Mouse (Mus musculus) MEL (cell line): ENCODE measurements around the gene Eef1akmt2.

Source experiments
- BHLHE40 ChIP-seq: IDR thresholded peaks from 2 replicates; pipeline ENCODE4 v1.6.1; 2012; ENCODE audit warnings: low read depth, mild to moderate bottlenecking, inconsistent platforms, low read length, improper control_type of control experiment, borderline replicate concordance
- CTCF ChIP-seq, 3 experiments: IDR thresholded peaks in 2 of 3; conservative IDR thresholded peaks in 1 of 3; 2 replicates each; pipeline ENCODE4 v1.5.1; 2011 to 2012; ENCODE audit warnings: low read length in 3 of 3, low read depth in 2 of 3, mild to moderate bottlenecking in 2 of 3, improper control_type of control experiment in 1 of 3, inconsistent platforms in 1 of 3, mixed read lengths in 1 of 3, moderate library complexity in 1 of 3; ENCODE audit not compliant: control insufficient read depth in 1 of 3, insufficient read depth in 1 of 3, poor library complexity in 1 of 3, severe bottlenecking in 1 of 3
- EP300 ChIP-seq, 2 experiments: IDR thresholded peaks; 2 replicates each; pipeline ENCODE4 v1.6.1; 2011; ENCODE audit warnings: improper control_type of control experiment in 2 of 2, low read length in 2 of 2, low read depth in 1 of 2, mild to moderate bottlenecking in 1 of 2
- MAFK ChIP-seq: IDR thresholded peaks from 2 replicates; pipeline ENCODE4 v1.6.1; 2011; ENCODE audit warnings: low read depth, mild to moderate bottlenecking, low read length, improper control_type of control experiment, borderline replicate concordance
- MEF2A ChIP-seq: IDR thresholded peaks from 2 replicates; pipeline ENCODE4 v1.6.1; 2014; ENCODE audit warnings: low read depth, mild to moderate bottlenecking, inconsistent platforms, low read length, improper control_type of control experiment; ENCODE audit not compliant: poor library complexity, insufficient replicate concordance, severe bottlenecking; ENCODE audit errors: extremely low read depth
- POLR2A ChIP-seq, 2 experiments: IDR thresholded peaks; 2 replicates each; pipeline ENCODE4 v1.6.1; 2011 to 2012; ENCODE audit warnings: low read length in 2 of 2, mild to moderate bottlenecking in 2 of 2, control low read depth in 1 of 2, improper control_type of control experiment in 1 of 2, low read depth in 1 of 2, moderate library complexity in 1 of 2; ENCODE audit not compliant: control insufficient read depth in 1 of 2, insufficient read depth in 1 of 2, poor library complexity in 1 of 2
- POLR2AphosphoS2 ChIP-seq: IDR thresholded peaks from 2 replicates; pipeline ENCODE4 v1.6.1; 2011; ENCODE audit warnings: low read length, improper control_type of control experiment
- SIN3A ChIP-seq: IDR thresholded peaks from 2 replicates; pipeline ENCODE4 v1.6.1; 2012; ENCODE audit warnings: low read length, improper control_type of control experiment, inconsistent platforms
- USF2 ChIP-seq, 2 experiments: IDR thresholded peaks; 2 replicates each; pipeline ENCODE4 v1.6.1; 2011 to 2012; ENCODE audit warnings: improper control_type of control experiment in 2 of 2, low read length in 2 of 2, borderline replicate concordance in 1 of 2, inconsistent platforms in 1 of 2, low read depth in 1 of 2, mild to moderate bottlenecking in 1 of 2; ENCODE audit not compliant: insufficient read depth in 1 of 2
- ZC3H11A ChIP-seq: IDR thresholded peaks from 2 replicates; pipeline ENCODE4 v1.6.1; 2012; ENCODE audit warnings: low read depth, mild to moderate bottlenecking, inconsistent platforms, low read length, improper control_type of control experiment

- TF ChIP-seq MAFK (no peak), CTCF (IDR thresholded peaks at IDR 0.05 in 2 of 3, conservative IDR thresholded peaks at IDR 0.05 in 1 of 3; ENCODE audit: control insufficient read depth in 1 of 3, insufficient read depth in 1 of 3, low read depth in 2 of 3, low read length in 3 of 3, poor library complexity in 1 of 3, severe bottlenecking in 1 of 3) (no peak), POLR2AphosphoS2 (no peak), EP300 (IDR thresholded peaks at IDR 0.05; ENCODE audit: low read depth in 1 of 2, low read length in 2 of 2) (no peak), USF2 (IDR thresholded peaks at IDR 0.05; ENCODE audit: borderline replicate concordance in 1 of 2, insufficient read depth in 1 of 2, low read depth in 1 of 2, low read length in 2 of 2) (no peak), SIN3A (no peak), BHLHE40 (no peak), MEF2A (no peak), ZC3H11A (no peak), POLR2A (IDR thresholded peaks at IDR 0.05; ENCODE audit: control insufficient read depth in 1 of 2, insufficient read depth in 1 of 2, low read depth in 1 of 2, low read length in 2 of 2, poor library complexity in 1 of 2) (no peak)
Observed at GRCm38 (mm10) chr7:132793467-132793866, 59.0 kb downstream of the Eef1akmt2 start.
